Mouse (Mus musculus) layer of hippocampus, adult 9-11 months (tissue): Measurements from ENCODE around the gene G430095P16Rik.

Experiments
- DNase-seq: peaks from one replicate; pipeline ENCODE4 v3.0.0; 2022

G430095P16Rik gene

DNA sequence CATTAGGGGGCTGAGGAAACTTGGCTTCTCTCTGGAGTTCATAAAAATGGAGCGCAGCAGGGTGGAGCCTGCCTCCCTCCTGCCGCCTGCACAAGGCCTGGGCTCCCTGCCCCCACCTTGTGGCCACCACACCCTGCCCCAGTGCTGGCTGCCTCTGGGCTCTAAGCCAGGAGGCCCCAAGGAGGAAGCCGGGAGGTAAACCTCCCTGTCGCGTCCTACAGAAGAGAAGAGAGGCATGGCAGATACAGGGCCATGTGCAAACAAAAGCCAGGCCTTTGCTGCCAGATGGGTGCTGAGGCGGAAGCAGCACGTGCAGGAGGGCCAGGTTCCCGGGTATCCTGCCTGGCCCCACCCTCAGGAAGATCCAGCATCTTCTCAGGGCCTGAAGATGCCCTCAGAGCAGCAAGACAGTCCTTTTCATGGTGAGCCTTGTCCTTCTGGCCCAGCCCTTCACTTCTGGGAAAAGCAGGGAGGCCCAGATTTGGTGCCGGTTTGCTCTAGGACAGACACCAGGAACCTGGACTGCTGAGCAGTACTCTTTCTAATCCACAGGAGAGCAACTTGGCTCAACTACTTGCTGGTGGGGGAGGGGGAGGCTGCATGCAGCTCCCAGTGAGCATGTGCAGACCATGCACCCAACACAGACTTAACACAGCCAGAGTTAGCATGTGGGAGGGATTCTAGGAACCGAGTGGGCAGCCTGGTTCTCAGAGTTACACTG, at the start of gene G430095P16Rik:
G430095P16Rik (plus strand) TSS at position 158 of the 721 bp plus-strand sequence.
- peak; percentile 88 for DNase-seq

- no peak for DNase-seq
These were observed 45.5 kb upstream of the G430095P16Rik start for GRCm38 (mm10) chr8:84677305-84677704.

DNA sequence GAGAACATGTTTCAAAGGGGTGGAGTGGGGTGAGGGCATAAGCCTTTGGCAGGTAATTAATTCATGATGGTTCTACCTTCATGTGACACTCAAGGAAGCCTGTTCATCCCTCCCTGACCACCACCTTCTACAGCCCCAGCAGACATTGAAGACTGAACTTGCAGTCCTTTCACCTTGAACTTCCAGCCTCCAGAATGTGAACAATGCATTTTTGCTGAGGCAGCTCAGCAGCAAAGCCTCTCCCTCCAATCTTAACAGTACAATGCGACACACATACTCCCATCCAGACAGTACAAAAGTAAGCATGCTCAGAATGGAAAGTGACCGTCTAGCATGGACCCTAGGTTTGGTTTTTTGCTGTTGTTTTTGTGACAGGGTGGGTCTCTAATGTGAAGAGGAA, 41.3 kb upstream of the G430095P16Rik start:
- DNase-seq: no peak

DNA sequence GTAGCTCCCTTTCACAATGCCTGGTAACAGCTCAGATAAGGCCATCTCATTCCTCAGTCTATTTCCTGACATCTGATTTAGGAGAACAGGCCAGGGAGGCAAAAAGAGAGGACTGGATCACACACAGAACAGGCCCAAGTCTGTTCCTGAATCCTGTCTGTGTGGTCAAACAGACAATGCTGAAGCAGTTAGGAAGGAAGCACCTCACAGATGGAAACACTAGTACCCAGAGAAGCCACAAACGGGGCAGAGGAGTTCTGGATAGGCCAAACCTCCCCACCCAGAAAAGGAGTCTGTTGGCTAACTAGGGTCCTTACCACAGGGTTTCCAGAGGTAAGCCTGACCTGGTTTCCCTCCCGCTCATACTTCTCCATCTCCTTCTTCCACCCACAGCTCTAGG, 40.5 kb upstream of the G430095P16Rik start:
- no peak for DNase-seq

DNA sequence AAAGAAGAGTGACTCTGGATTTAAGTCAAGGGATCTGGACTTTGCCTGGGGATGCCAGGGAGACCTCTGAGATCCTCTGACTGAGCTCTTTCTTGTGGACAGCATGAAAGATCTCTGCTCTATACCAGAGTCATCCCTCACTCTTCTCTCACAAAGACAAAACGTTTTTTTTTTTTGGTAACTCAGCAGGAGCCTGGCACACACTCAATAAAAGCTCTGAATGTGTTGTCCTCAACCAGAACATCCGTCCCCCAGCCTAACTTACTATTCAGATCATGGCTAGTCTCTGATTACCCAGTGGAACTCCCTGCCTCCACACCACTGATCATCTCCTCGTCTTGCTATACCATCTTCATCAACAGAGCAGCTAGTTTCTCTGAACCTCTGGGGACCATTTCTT, 38.3 kb upstream of the G430095P16Rik start:
- no peak for DNase-seq

DNA sequence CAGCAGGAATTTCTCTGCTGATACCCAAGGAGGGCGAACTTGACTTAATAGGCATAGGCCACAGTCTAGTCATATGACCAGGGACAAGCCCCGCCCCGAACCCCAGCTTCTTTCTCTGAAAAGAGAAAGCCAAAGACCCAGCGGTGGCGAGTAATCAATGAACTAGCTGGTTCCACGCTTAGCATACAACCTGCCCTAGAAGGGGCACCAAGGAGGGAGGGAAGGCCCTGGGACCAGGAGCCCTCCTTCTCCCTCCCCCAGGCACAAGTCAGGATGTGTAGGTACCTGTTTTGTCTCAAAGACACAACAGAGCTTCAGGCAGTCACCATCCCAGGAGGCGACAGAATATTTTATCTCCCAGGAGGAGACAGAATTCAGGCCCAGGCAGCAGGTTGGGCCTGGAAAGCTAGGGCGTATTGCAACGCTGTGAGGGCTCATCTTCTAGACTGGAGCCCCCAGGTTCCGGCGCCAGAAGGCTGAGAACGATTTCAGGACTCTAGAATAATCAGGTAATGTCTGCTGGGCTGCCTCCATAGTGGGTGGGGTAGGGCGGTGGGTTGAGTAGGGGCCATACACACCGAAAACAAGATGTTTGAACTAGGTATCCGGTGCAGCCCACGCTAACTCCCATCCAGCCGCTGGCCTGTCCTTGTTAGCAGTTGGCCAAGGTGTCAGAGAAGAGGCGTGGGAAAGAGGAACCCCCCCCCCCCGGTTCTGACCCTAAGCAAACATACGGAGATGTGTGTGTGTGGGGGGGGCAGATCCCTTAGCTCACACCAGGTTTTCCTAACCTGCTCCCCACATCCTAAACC, 36.4 kb upstream of the G430095P16Rik start, which contains the start of gene Trmt1:
Trmt1 (plus strand) TSS at position 117 of the 812 bp plus-strand sequence.
- DNase-seq: peak; percentile 60

GRCm38 (mm10) chr8:84687003-84687704, 35.7 kb upstream of the G430095P16Rik start:
- no peak for DNase-seq

DNA sequence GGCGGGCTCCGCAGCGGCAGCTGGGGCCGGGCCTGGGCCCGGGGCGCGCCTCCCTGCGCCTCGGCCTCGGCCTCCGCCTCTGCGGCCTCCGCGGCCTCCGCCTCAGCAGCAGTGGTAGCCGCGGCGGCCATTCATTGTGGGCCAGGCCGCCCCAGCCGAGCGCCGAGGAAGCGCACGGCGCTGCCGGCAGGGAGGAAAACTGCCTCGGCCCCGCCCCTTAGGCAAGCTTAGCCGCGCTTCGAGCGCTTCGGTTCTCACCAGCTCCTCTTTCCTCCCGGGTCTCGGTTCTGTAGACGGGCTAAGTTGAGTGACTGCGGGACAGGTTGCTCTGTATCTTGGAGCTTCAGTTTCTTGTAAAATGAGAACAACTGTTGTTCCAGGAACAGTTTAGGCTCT, 35.1 kb upstream of the G430095P16Rik start, which contains the start of gene Nacc1:
Nacc1 (minus strand) TSS at position 158 of the 396 bp plus-strand sequence.
- peak; percentile 84 for DNase-seq

- peak; percentile 92 for DNase-seq
These were observed 33.5 kb upstream of the G430095P16Rik start for GRCm38 (mm10) chr8:84689091-84689915.

GRCm38 (mm10) chr8:84693332-84693731, 29.5 kb upstream of the G430095P16Rik start:
- DNase-seq: no peak

DNA sequence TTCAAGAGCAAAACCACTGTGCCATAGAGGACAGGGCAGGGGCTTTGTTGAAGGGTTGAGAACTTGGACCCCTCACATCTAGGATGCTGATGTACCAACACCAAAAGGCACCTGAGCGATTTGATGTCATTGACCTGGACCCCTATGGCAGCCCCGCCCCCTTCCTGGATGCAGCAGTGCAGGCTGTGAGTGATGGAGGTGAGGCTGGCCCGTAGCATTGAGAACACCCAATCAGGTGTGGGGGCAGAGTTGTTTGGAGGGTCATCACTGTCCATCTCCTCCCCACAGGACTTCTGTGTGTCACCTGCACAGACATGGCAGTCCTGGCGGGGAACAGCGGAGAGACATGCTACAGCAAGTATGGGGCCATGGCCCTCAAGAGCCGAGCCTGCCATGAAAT, 27.7 kb upstream of the G430095P16Rik start:
- DNase-seq: no peak

DNA sequence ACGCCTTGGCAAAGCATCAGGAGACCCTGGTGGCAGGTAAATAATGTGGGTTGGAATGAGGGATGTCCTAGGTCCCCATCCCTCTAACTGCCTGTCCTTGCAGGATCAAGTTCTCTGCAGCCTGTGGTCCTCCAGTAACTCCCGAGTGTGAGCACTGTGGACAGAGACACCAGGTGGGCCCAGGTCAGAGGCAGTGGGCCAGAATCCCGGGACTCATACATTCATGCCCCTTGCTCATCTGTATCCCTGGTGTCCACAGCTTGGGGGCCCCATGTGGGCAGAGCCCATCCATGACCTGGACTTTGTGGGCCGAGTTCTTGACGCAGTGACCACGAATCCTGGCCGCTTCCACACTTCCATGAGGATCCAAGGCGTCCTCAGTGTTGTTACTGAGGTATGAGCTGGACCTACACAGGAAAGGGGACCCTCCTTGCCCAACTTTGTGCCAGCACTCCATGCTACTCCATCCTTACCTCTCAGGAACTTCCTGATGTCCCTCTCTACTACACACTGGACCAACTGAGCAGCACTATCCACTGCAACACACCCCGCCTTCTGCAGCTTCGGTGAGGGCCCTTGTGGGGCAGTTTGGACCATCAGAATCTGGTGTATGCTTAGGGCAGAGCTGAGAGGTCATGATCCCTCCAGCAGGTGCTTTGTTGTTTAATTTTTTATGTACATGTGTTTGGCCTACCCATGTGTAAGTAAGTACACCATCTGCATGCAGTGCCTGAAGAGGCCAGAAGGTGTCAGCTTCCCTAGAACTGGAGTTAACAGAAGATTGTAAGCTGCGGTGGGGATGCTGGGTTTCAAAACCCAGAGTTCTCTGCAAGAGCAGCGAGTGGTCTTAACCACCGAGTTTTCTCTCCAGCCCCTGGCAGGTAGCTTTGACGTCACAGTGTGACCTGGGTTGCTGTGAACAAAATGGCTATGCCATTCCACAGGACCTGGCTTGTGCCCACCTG, 25.4 kb upstream of the G430095P16Rik start:
- no peak for DNase-seq

GRCm38 (mm10) chr8:84698288-84698687, 24.5 kb upstream of the G430095P16Rik start:
- no peak for DNase-seq

DNA sequence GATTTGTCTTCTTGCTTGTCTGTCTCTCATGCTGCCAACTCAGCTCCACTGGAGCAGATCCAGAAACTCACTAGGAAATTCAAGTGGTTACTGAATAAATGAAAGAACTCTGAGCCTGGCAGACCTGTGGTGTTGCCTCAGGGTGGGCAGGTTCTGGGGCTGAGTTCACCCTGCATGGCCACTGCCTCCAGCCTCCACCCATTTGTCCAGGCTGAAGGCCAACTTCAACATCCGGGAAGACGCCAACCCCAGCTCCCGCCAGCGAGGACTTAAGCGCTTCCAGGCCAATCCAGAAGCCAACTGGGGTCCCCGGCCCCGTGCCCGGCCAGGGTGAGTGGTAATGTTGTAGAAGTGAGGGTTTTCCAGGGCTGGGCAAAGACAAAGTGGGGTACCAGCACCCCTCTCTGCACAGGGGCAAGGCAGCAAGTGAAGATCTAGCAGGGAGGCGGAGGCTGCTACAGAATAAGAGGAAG, 23.8 kb upstream of the G430095P16Rik start:
- DNase-seq: no peak

DNA sequence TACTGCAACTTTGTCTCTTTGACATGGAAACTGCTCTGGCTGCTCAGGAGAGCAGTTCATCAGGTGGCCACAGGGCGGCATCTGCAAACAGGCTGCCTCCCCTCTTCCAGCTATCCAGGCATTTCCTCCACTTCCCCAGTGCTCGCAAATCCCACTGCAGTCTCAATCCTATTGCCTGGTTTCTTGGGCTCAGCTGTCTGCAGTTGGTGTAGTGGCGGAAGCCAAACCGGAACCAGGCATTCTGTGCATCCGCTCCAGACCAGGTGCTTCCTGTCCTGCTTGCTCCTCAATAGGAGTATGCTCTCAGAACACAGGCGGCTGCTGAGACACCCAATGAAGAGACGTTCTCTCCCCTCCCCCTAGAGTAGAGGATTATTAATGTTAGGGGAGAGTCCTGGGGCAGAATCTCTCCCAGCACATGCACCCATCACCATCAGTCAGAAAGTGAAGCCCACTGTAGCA, 22.9 kb upstream of the G430095P16Rik start:
- DNase-seq: peak; percentile 83

DNA sequence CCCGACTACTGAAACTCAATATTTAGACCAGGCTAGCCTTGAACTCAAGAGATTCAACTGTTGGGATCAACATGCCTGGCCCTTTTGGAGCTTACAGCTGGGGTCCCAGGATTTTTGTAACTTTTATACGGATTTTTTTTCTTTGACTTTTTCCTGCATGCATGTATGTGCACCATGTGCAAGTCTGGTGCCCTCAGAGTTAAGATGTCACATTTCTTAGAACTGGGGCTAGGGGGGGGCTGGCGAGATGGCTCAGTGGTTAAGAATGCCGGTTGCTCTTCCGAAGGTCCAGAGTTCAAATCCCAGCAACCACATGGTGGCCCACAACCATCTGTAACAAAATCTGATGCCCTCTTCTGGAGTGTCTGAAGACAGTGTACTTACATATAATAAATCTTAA, 22.3 kb upstream of the G430095P16Rik start:
- no peak for DNase-seq

GRCm38 (mm10) chr8:84700941-84701911, 21.6 kb upstream of the G430095P16Rik start, which contains the start of gene Lyl1:
Gene Lyl1, plus strand, starts transcription at chr8:84701457.
- no peak for DNase-seq

- no peak for DNase-seq
These were observed 20.2 kb upstream of the G430095P16Rik start for GRCm38 (mm10) chr8:84702561-84702960.

GRCm38 (mm10) chr8:84702963-84703465, 19.8 kb upstream of the G430095P16Rik start:
- DNase-seq: no peak
